Comparison of ENCODE assay signal across 8 mouse cellular contexts in genomic region chr19:12008410-12009380, GRCm38 (mm10). TPM values are rescaled to one million over a fixed set of nuclear protein-coding genes. Genes with fewer than 3 reads are reported as not detected.
A peak's percentile ranks its signal among the peaks of the same experiment; 100 is the strongest.
DNase-seq lines count a peak whose midpoint lies in the region; ATAC-seq lines count a peak whose summit lies in the region.

No protein-coding gene starts in this region.

- no peak for ATAC-seq in lung, embryonic 15.5 days (ENCODE audit: borderline replicate concordance, extremely low read depth, low FRiP score, low TSS enrichment)
- ATAC-seq in limb, embryonic 11.5 days (ENCODE audit: insufficient number of reproducible peaks, low FRiP score, low TSS enrichment, low read depth) = no peak
- no peak for ATAC-seq in stomach, embryonic 14.5 days (ENCODE audit: insufficient number of reproducible peaks, insufficient read depth, low FRiP score, low read depth)
- no peak for ATAC-seq in activated CD4-positive, CD25-positive, alpha-beta regulatory T cell, adult 4 months

- H3K9me3 ChIP-seq in lung, embryonic 15.5 days = no peaks in the 10 kb centered on the region
- H3K9me3 ChIP-seq in limb, embryonic 11.5 days (ENCODE audit: control insufficient read depth, low read length) = no peaks in the 10 kb centered on the region
- no peaks in the 10 kb centered on the region for H3K9me3 ChIP-seq in stomach, embryonic 14.5 days (ENCODE audit: control insufficient read depth, low read depth, low read length)

- H3K36me3 ChIP-seq in lung, embryonic 15.5 days = no peaks in the 10 kb centered on the region
- no peaks in the 10 kb centered on the region for H3K36me3 ChIP-seq in limb, embryonic 11.5 days (ENCODE audit: control insufficient read depth, insufficient read depth, low read length)
- no peaks in the 10 kb centered on the region for H3K36me3 ChIP-seq in stomach, embryonic 14.5 days (ENCODE audit: control insufficient read depth, insufficient read depth, low read length)

- DNase-seq in lung, postnatal 25 days (ENCODE audit: low spot score) = no peak
- peak; percentile 41 for DNase-seq in embryo, embryonic 11 days
- peak; percentile 29 for DNase-seq in limb, embryonic 11.5 days (ENCODE audit: low spot score)
- DNase-seq in layer of hippocampus, adult 9-10 months (ENCODE audit: low spot score) = no peak
- no peak for DNase-seq in left cerebral cortex, adult 9 months (ENCODE audit: low spot score in 2 of 2)

- 25% methylated on average over 17 of the region's 17 CpGs for WGBS in lung, embryonic 15.5 days
- 15% methylated on average over 17 of the region's 17 CpGs for WGBS in limb, embryonic 11.5 days
- 27% methylated on average over 17 of the region's 17 CpGs for WGBS in stomach, embryonic 14.5 days

- no peak overlapping the region for H3K4me3 ChIP-seq in lung, embryonic 15.5 days
- no peak overlapping the region for H3K4me3 ChIP-seq in limb, embryonic 11.5 days (ENCODE audit: low read depth, low read length)
- H3K4me3 ChIP-seq in stomach, embryonic 14.5 days (ENCODE audit: low read depth, low read length) = 0 out of 2 replicates have a peak overlapping the region, but pooled peaks have one; percentile 62

- H3K27me3 ChIP-seq in lung, embryonic 15.5 days = no peaks in the 10 kb centered on the region
- no peaks in the 10 kb centered on the region for H3K27me3 ChIP-seq in limb, embryonic 11.5 days (ENCODE audit: control insufficient read depth, insufficient read depth, low read length)
- no peaks in the 10 kb centered on the region for H3K27me3 ChIP-seq in stomach, embryonic 14.5 days (ENCODE audit: control insufficient read depth, insufficient read depth, low read length)

- peak overlapping the region; percentile 72 for H3K4me2 ChIP-seq in lung, embryonic 15.5 days
- H3K4me2 ChIP-seq in limb, embryonic 11.5 days (ENCODE audit: low read depth, severe bottlenecking) = 0 out of 2 replicates have a peak overlapping the region, but pooled peaks have one; percentile 35
- 0 out of 2 replicates have a peak overlapping the region, but pooled peaks have one; percentile 4 for H3K4me2 ChIP-seq in stomach, embryonic 14.5 days (replicated peaks; ENCODE audit: low read depth, low read length)

- no peak overlapping the region for H3K9ac ChIP-seq in lung, embryonic 15.5 days
- no peak overlapping the region for H3K9ac ChIP-seq in limb, embryonic 11.5 days (ENCODE audit: low read length)
- H3K9ac ChIP-seq in stomach, embryonic 14.5 days (replicated peaks; ENCODE audit: low read depth, low read length) = no peak overlapping the region

- H3K4me1 ChIP-seq in lung, embryonic 15.5 days = peaks cover 16% of the 10 kb centered on the region
- H3K4me1 ChIP-seq in limb, embryonic 11.5 days (ENCODE audit: control insufficient read depth, insufficient read depth, low read length) = no peaks in the 10 kb centered on the region
- peaks cover 20% of the 10 kb centered on the region; the same call in 1 of the 2 replicates for H3K4me1 ChIP-seq in stomach, embryonic 14.5 days (ENCODE audit: control insufficient read depth, insufficient read depth, low read length)

- 0 out of 2 replicates have a peak overlapping the region, but pooled peaks have one; percentile 21 for H3K27ac ChIP-seq in lung, embryonic 15.5 days
- H3K27ac ChIP-seq in limb, embryonic 11.5 days (replicated peaks; ENCODE audit: low read depth, low read length) = no peak overlapping the region
- peak overlapping the region; percentile 67; the same call in 1 of the 2 replicates for H3K27ac ChIP-seq in stomach, embryonic 14.5 days (ENCODE audit: low read length)

RNA-seq across cellular contexts. Expression of gene Olfr1423, which starts 32.4 kb away (rescaled TPM):
- not detected in 2 replicates for polyA plus RNA-seq in lung, embryonic 15.5 days (2015; fragmentation: Nextera tagmentation; extraction: Ambion mirVana)
- not detected in 2 replicates for polyA plus RNA-seq in limb, embryonic 11.5 days (2014; fragmentation: Nextera tagmentation; extraction: Ambion mirVana)
- polyA plus RNA-seq in stomach, embryonic 14.5 days (2014; fragmentation: Nextera tagmentation; extraction: Ambion mirVana) = not detected in 2 replicates
- polyA plus RNA-seq in activated CD4-positive, CD25-positive, alpha-beta regulatory T cell, adult 4 months (2017; shearing (Covaris generic)) = under 1 TPM in 1 of 2 experiments, not detected in 1; 0.05 TPM

RNA-seq across cellular contexts. Expression of gene Osbp, which starts 43.0 kb away (rescaled TPM):
- 3.6 and 3.9 TPM in 2 replicates for polyA plus RNA-seq in lung, embryonic 15.5 days (2015; fragmentation: Nextera tagmentation; extraction: Ambion mirVana)
- polyA plus RNA-seq in limb, embryonic 11.5 days (2014; fragmentation: Nextera tagmentation; extraction: Ambion mirVana) = 6.1 and 7.2 TPM in 2 replicates
- polyA plus RNA-seq in stomach, embryonic 14.5 days (2014; fragmentation: Nextera tagmentation; extraction: Ambion mirVana) = 10.9 and 11.2 TPM in 2 replicates
- polyA plus RNA-seq in activated CD4-positive, CD25-positive, alpha-beta regulatory T cell, adult 4 months (2017; shearing (Covaris generic)) = 1 to 10 TPM; 6.7 to 7.3 TPM

RNA-seq across cellular contexts. Expression of gene Olfr1424, which starts 53.8 kb away (rescaled TPM):
- polyA plus RNA-seq in lung, embryonic 15.5 days (2015; fragmentation: Nextera tagmentation; extraction: Ambion mirVana) = not detected in 2 replicates
- polyA plus RNA-seq in limb, embryonic 11.5 days (2014; fragmentation: Nextera tagmentation; extraction: Ambion mirVana) = not detected in 2 replicates
- polyA plus RNA-seq in stomach, embryonic 14.5 days (2014; fragmentation: Nextera tagmentation; extraction: Ambion mirVana) = not detected in 2 replicates
- polyA plus RNA-seq in activated CD4-positive, CD25-positive, alpha-beta regulatory T cell, adult 4 months (2017; shearing (Covaris generic)) = not detected

Comparison
In these comparisons a context has a peak if more than half of its experiments do, and no peak if none do; other contexts are left out.
1. H3K4me2 ChIP-seq: peak in every context shown above with its lines; median percentile 72 in lung, embryonic 15.5 days; 35 in limb, embryonic 11.5 days; 4 in stomach, embryonic 14.5 days.
2. DNase-seq: peak in embryo, embryonic 11 days (single experiment) and limb, embryonic 11.5 days (single experiment); none in lung, postnatal 25 days (single experiment), layer of hippocampus, adult 9-10 months (single experiment) and left cerebral cortex, adult 9 months (0 of 2).